Mouse (Mus musculus) thymus, adult 2 months (tissue): ENCODE results near the gene Zfx.

Source experiments
- CTCF ChIP-seq: fragments of 200-500 bp; IDR thresholded peaks from 2 replicates; pipeline ENCODE4 v1.5.1; 2012; ENCODE audit warnings: mild to moderate bottlenecking, control low read depth, low read length, moderate library complexity, borderline replicate concordance; ENCODE audit not compliant: control insufficient read depth, poor library complexity, insufficient read depth; ENCODE audit errors: extremely low read depth
- POLR2A ChIP-seq: fragments of 200-500 bp; IDR thresholded peaks from 2 replicates; pipeline ENCODE4 v1.6.1; 2012; ENCODE audit warnings: mild to moderate bottlenecking, low read length, control low read depth, moderate library complexity; ENCODE audit not compliant: control insufficient read depth, poor library complexity, insufficient read depth; ENCODE audit errors: extremely low read depth

DNA sequence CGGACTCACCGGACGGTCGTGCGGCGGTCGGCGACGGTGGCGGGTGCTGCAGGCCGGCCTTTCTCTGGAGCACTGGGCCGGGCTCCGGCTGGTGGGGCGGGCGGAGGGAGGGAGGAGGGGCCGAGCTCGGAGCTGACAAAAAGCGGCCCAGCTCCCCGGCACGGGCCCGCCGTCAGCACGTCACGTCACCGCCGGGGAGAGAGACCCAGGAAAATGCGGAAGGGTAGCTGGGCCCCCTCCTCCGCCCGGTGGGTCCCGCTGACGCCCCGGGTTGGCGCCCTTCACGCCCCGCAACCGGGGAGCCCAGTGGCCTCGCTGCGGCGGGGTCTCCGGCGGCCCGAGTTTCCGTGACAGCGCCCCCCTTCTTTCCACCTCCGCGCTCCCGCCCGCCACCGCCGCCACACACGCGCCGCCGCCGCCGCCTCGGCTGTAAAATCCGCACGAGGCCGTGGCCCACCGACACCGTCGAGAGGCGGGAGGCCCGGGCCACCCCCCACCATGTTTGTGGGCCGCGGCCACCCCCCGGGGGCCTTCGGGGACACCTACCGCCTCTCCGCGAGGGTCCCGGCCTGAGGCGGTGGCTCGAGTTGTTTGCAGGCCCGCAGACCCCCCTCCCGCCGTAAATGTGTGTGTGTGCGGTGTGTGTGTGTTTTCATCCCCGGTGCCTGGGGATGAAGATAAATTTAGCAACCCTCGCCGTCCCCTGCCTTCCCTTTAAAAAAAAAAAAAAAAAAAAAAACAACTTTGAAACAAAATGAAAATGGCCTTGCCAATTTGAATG, at the start of gene Zfx:
- no peak for TF ChIP-seq POLR2A
- no peak for TF ChIP-seq CTCF
